Mouse (Mus musculus): ENCODE measurements around the gene Slc2a1. TPM values are rescaled to one million over a fixed set of nuclear protein-coding genes. Genes with fewer than 3 reads are reported as not detected.

Gene Slc2a1
- polyA plus RNA-seq, 1 experiment = 42.5 TPM

DNA sequence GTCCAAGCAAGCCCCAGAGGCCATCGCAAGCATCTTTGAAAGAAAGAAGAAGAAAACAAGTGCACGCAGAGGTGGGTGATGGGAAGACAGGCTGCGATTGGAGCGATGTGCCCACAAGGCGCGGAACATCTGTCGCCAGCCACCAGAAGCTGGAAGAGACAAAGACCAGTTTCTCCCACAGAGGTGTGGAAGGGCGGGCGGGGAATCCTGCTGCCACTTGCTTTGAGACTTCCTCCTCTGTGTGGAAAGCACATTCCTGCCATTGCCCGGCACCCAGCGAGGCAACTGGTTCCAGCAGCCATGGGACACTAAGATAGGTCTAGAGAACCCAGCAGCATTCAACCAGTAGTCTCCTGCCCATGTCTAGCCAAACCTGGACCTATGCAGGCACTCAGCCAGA, 32.2 kb upstream of the Slc2a1 start:
- no peak overlapping the region for H3K27ac ChIP-seq (ENCODE audit: control insufficient read depth, insufficient read depth, low read length)
- H3K27me3 ChIP-seq (ENCODE audit: control insufficient read depth, insufficient read depth, low read length) = no peaks in the 10 kb centered on the region
- no peak for DNase-seq
- TF ChIP-seq CTCF (IDR thresholded peaks at IDR 0.05; ENCODE audit: borderline replicate concordance, control insufficient read depth, extremely low read depth, insufficient read depth, low read length, poor library complexity) (no peak), POLR2A (IDR thresholded peaks at IDR 0.05; ENCODE audit: control insufficient read depth, extremely low read depth, insufficient read depth, low read length, poor library complexity) (no peak)
- no peaks in the 10 kb centered on the region for H3K36me3 ChIP-seq (ENCODE audit: control insufficient read depth, insufficient read depth, low read length)
- 92% methylated on average over 11 of the region's 11 CpGs for WGBS
- H3K4me3 ChIP-seq (ENCODE audit: control insufficient read depth, insufficient read depth, low read length) = no peak overlapping the region
- H3K4me1 ChIP-seq (replicated peaks; ENCODE audit: control insufficient read depth, insufficient read depth, low read length) = no peaks in the 10 kb centered on the region

DNA sequence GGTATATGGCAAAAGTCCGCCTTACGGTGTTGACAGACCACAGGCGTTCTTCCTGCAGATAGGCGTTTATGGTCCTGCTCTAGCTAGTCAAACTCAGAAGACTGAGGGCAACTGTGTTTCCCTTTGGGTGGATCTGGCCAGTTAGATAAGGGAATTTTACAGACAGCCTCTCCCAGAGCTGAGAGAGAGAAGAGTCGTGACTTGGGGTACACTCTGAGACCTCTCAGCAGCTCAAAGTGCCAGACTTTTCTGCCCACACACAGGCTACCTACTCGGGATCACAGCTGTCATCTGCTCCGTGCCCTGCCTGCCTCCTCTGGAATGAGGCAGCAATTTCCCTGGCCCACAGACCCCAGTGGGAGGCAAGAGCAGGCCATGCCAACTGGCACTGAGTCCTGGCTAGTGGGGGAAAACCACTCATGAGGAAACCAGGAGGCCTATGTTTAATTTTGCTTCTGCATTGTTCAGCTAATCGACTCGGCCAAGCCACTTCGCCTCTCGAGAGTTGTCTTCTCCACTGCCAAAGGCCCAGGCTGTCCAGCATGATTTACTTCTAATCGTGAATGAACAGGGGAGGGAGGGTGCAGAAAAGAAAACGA, 31.3 kb upstream of the Slc2a1 start:
- Histone ChIP-seq H3K36me3 (ENCODE audit: control insufficient read depth, insufficient read depth, low read length) (no peaks in the 10 kb centered on the region), H3K4me3 (ENCODE audit: control insufficient read depth, insufficient read depth, low read length) (no peak overlapping the region), H3K27me3 (ENCODE audit: control insufficient read depth, insufficient read depth, low read length) (no peaks in the 10 kb centered on the region), H3K27ac (ENCODE audit: control insufficient read depth, insufficient read depth, low read length) (no peak overlapping the region), H3K4me1 (replicated peaks; ENCODE audit: control insufficient read depth, insufficient read depth, low read length) (no peaks in the 10 kb centered on the region)
- no peak for TF ChIP-seq POLR2A (IDR thresholded peaks at IDR 0.05; ENCODE audit: control insufficient read depth, extremely low read depth, insufficient read depth, low read length, poor library complexity)
- no peak for TF ChIP-seq CTCF (IDR thresholded peaks at IDR 0.05; ENCODE audit: borderline replicate concordance, control insufficient read depth, extremely low read depth, insufficient read depth, low read length, poor library complexity)
- DNase-seq = no peak
- 69% methylated on average over 13 of the region's 13 CpGs for WGBS

DNA sequence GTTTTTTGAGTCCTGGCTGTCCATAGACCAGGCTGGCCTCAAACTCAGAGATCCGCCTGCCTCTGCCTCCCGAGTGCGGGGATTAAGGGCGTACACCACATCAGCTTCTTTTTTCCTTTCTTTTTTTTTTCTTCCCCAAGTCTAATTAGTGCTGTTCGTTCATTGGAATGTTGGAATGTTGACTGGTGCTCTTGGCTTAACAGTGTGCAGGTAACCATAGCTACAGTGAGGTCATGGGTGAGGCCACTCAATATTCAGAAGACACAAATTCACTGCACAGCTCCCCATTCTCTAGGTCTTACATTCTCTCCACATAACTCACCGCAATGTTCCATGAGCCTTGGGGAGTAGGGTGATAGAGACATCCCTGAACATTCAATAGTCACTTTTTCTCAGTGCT, 28.6 kb upstream of the Slc2a1 start:
- no peak for TF ChIP-seq CTCF (IDR thresholded peaks at IDR 0.05; ENCODE audit: borderline replicate concordance, control insufficient read depth, extremely low read depth, insufficient read depth, low read length, poor library complexity)
- TF ChIP-seq POLR2A (IDR thresholded peaks at IDR 0.05; ENCODE audit: control insufficient read depth, extremely low read depth, insufficient read depth, low read length, poor library complexity) = no peak
- no peaks in the 10 kb centered on the region for H3K4me1 ChIP-seq (replicated peaks; ENCODE audit: control insufficient read depth, insufficient read depth, low read length)
- no peak for DNase-seq
- no peak overlapping the region for H3K27ac ChIP-seq (ENCODE audit: control insufficient read depth, insufficient read depth, low read length)
- no peaks in the 10 kb centered on the region for H3K27me3 ChIP-seq (ENCODE audit: control insufficient read depth, insufficient read depth, low read length)
- H3K4me3 ChIP-seq (ENCODE audit: control insufficient read depth, insufficient read depth, low read length) = no peak overlapping the region
- WGBS = 96% methylated on average over 6 of the region's 6 CpGs
- no peaks in the 10 kb centered on the region for H3K36me3 ChIP-seq (ENCODE audit: control insufficient read depth, insufficient read depth, low read length)

DNA sequence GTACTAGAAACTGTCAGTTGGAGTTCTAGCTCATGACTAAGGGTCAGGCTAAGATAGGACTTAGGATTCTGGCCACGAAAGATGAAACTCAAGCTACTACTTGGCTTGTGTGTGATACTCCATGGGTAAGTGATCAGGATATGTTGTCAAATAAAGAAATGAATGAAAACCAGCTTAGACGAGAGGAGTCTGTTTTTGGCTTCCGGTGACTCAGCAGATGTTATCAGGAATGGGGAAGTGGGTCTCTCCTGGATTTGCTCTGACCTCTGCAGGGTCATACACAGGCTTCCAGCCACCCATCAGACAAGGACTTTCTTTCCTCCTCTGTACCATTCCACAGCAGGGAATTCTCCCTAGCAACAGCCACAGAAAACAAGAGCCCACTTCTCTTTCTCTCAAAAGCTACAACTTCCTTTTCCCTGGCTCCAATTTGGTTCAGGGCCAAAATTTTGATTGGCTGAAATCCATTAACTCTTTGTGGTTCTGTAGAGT, 25.7 kb upstream of the Slc2a1 start:
- DNase-seq = no peak
- H3K27me3 ChIP-seq (ENCODE audit: control insufficient read depth, insufficient read depth, low read length) = no peaks in the 10 kb centered on the region
- no peak overlapping the region for H3K27ac ChIP-seq (ENCODE audit: control insufficient read depth, insufficient read depth, low read length)
- no peak overlapping the region for H3K4me3 ChIP-seq (ENCODE audit: control insufficient read depth, insufficient read depth, low read length)
- 6% methylated on average over 3 of the region's 3 CpGs for WGBS
- H3K4me1 ChIP-seq (replicated peaks; ENCODE audit: control insufficient read depth, insufficient read depth, low read length) = no peaks in the 10 kb centered on the region
- H3K36me3 ChIP-seq (ENCODE audit: control insufficient read depth, insufficient read depth, low read length) = no peaks in the 10 kb centered on the region
- no peak for TF ChIP-seq CTCF (IDR thresholded peaks at IDR 0.05; ENCODE audit: borderline replicate concordance, control insufficient read depth, extremely low read depth, insufficient read depth, low read length, poor library complexity)
- TF ChIP-seq POLR2A (IDR thresholded peaks at IDR 0.05; ENCODE audit: control insufficient read depth, extremely low read depth, insufficient read depth, low read length, poor library complexity) = no peak

DNA sequence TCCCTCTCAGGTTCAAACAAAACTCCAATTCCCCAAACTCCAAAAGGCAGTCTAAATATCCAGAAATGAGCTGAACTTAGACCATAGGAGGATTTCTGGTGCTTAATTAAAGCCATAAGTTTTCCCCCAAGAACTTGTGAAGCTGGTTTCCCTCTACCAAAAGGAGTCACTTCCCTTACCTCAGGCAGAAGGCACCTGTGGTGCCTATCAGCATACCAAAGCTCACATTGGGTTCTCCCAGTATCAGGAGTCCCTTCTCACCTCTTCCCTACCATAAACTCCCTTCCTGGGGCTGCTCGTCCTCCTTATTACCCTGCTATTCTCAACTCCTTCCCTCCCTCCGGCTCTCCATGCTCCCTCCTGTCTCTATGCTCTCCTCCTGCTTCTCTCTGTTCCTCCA, 20.1 kb upstream of the Slc2a1 start:
- Histone ChIP-seq H3K27ac (ENCODE audit: control insufficient read depth, insufficient read depth, low read length) (no peak overlapping the region), H3K4me3 (ENCODE audit: control insufficient read depth, insufficient read depth, low read length) (no peak overlapping the region), H3K27me3 (ENCODE audit: control insufficient read depth, insufficient read depth, low read length) (no peaks in the 10 kb centered on the region), H3K36me3 (ENCODE audit: control insufficient read depth, insufficient read depth, low read length) (no peaks in the 10 kb centered on the region), H3K4me1 (replicated peaks; ENCODE audit: control insufficient read depth, insufficient read depth, low read length) (0 out of 2 replicates have a peak, but pooled peaks cover 2% of the 10 kb centered on the region)
- no peak for TF ChIP-seq POLR2A (IDR thresholded peaks at IDR 0.05; ENCODE audit: control insufficient read depth, extremely low read depth, insufficient read depth, low read length, poor library complexity)
- TF ChIP-seq CTCF (IDR thresholded peaks at IDR 0.05; ENCODE audit: borderline replicate concordance, control insufficient read depth, extremely low read depth, insufficient read depth, low read length, poor library complexity) = no peak
- whole genome bisulfite sequencing = 96% methylated on average over 2 of the region's 2 CpGs
- DNase-seq = no peak

DNA sequence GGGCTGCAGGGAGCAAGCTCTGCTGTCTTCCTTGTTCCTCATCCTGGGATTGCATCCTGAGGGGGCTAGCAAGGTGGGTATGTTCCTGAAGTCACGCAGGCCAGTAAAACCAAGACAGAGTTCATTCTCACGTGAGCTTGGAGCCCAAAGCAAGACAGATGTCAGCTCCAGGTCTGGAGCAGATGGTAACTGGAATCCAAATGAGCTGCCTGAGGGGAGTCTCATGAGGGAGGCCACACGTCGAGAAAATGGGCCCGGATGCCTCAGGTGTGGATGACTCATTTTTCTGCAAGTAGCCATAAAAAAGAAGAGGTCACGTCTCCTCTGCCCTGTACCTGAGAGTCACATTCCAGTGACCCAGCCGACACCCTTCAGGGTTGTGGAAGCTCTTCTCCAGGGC, 14.6 kb upstream of the Slc2a1 start:
- TF ChIP-seq POLR2A (IDR thresholded peaks at IDR 0.05; ENCODE audit: control insufficient read depth, extremely low read depth, insufficient read depth, low read length, poor library complexity) (no peak), CTCF (IDR thresholded peaks at IDR 0.05; ENCODE audit: borderline replicate concordance, control insufficient read depth, extremely low read depth, insufficient read depth, low read length, poor library complexity) (no peak)
- Histone ChIP-seq H3K36me3 (ENCODE audit: control insufficient read depth, insufficient read depth, low read length) (no peaks in the 10 kb centered on the region), H3K27ac (ENCODE audit: control insufficient read depth, insufficient read depth, low read length) (no peak overlapping the region), H3K4me3 (ENCODE audit: control insufficient read depth, insufficient read depth, low read length) (no peak overlapping the region), H3K4me1 (replicated peaks; ENCODE audit: control insufficient read depth, insufficient read depth, low read length) (no peaks in the 10 kb centered on the region), H3K27me3 (ENCODE audit: control insufficient read depth, insufficient read depth, low read length) (no peaks in the 10 kb centered on the region)
- no peak for DNase-seq
- 93% methylated on average over 7 of the region's 7 CpGs for WGBS

DNA sequence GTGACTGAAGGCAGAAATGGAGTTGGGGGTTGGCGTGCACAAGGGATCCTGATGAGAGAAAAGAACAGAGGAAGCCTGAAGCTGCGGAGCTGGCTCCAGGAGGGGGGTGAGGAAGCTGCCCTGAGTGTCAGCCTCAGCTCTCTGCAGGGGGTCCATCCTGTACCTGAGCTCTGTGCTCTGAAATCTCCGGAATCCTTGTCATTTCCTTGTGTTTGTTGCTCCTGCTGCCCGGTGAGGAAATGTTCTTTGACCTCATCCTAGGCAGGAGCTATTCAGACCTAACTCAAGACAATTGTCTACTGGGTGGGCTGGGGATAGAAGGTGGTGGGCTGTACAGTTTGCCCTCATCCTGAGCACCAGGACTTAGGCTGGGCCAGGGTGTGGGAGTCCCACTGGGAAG, 13.5 kb upstream of the Slc2a1 start:
- no peak for DNase-seq
- H3K27me3 ChIP-seq (ENCODE audit: control insufficient read depth, insufficient read depth, low read length) = no peaks in the 10 kb centered on the region
- H3K27ac ChIP-seq (ENCODE audit: control insufficient read depth, insufficient read depth, low read length) = no peak overlapping the region
- H3K36me3 ChIP-seq (ENCODE audit: control insufficient read depth, insufficient read depth, low read length) = no peaks in the 10 kb centered on the region
- no peaks in the 10 kb centered on the region for H3K4me1 ChIP-seq (replicated peaks; ENCODE audit: control insufficient read depth, insufficient read depth, low read length)
- WGBS = 85% methylated on average over 4 of the region's 4 CpGs
- no peak overlapping the region for H3K4me3 ChIP-seq (ENCODE audit: control insufficient read depth, insufficient read depth, low read length)
- no peak for TF ChIP-seq POLR2A (IDR thresholded peaks at IDR 0.05; ENCODE audit: control insufficient read depth, extremely low read depth, insufficient read depth, low read length, poor library complexity)
- no peak for TF ChIP-seq CTCF (IDR thresholded peaks at IDR 0.05; ENCODE audit: borderline replicate concordance, control insufficient read depth, extremely low read depth, insufficient read depth, low read length, poor library complexity)
